Mouse (Mus musculus): ENCODE data around the gene Rps3. TPM values are rescaled to one million over a fixed set of nuclear protein-coding genes. Genes with fewer than 3 reads are reported as not detected.

The Rps3 gene
- polyA plus RNA-seq, 1 experiment from 2014 or later = 733 TPM

- H3K36me3 ChIP-seq (ENCODE audit: control insufficient read depth, insufficient read depth, low read length) = no peaks in the 10 kb centered on the region
- no peak overlapping the region for H3K27ac ChIP-seq (replicated peaks)
- H3K4me2 ChIP-seq (replicated peaks; ENCODE audit: low read depth) = no peak overlapping the region
- 0 out of 2 replicates have a peak, but pooled peaks cover 3% of the 10 kb centered on the region for H3K9me3 ChIP-seq (ENCODE audit: control insufficient read depth, low read length)
- H3K9ac ChIP-seq (ENCODE audit: low read length) = no peak overlapping the region
- no peaks in the 10 kb centered on the region for H3K4me1 ChIP-seq (replicated peaks; ENCODE audit: control insufficient read depth, insufficient read depth)
- DNase-seq (ENCODE audit: low spot score) = no peak
- no peak for TF ChIP-seq EP300 (optimal IDR thresholded peaks at IDR 0.05)
- no peaks in the 10 kb centered on the region for H3K27me3 ChIP-seq (ENCODE audit: control insufficient read depth, insufficient read depth, low read length)
- no peak overlapping the region for H3K4me3 ChIP-seq (ENCODE audit: low read depth, low read length)
- ATAC-seq (ENCODE audit: low FRiP score, low TSS enrichment) = no peak
Observed at GRCm38 (mm10) chr7:99504556-99504955, 21.0 kb upstream of the Rps3 start.

GRCm38 (mm10) chr7:99501148-99501547 is 17.6 kb upstream of the Rps3 start:
- H3K4me2 ChIP-seq (replicated peaks; ENCODE audit: low read depth) = no peak overlapping the region
- TF ChIP-seq EP300 (optimal IDR thresholded peaks at IDR 0.05) = no peak
- no peak for TF ChIP-seq CTCF (IDR thresholded peaks at IDR 0.05; ENCODE audit: low read depth)
- H3K4me1 ChIP-seq (replicated peaks; ENCODE audit: control insufficient read depth, insufficient read depth) = no peaks in the 10 kb centered on the region
- ATAC-seq (ENCODE audit: low FRiP score, low TSS enrichment) (no peak), DNase-seq (ENCODE audit: low spot score) (no peak)
- no peaks in the 10 kb centered on the region for H3K27me3 ChIP-seq (ENCODE audit: control insufficient read depth, insufficient read depth, low read length)
- 49% methylated on average over 1 of the region's 1 CpGs for WGBS
- H3K36me3 ChIP-seq (ENCODE audit: control insufficient read depth, insufficient read depth, low read length) = no peaks in the 10 kb centered on the region
- no peaks in the 10 kb centered on the region for H3K9me3 ChIP-seq (ENCODE audit: control insufficient read depth, low read length)
- H3K4me3 ChIP-seq (ENCODE audit: low read depth, low read length) = no peak overlapping the region
- no peak overlapping the region for H3K9ac ChIP-seq (ENCODE audit: low read length)
- H3K27ac ChIP-seq (replicated peaks) = no peak overlapping the region

- no peak overlapping the region for H3K9ac ChIP-seq (ENCODE audit: low read length)
- H3K36me3 ChIP-seq (ENCODE audit: control insufficient read depth, insufficient read depth, low read length) = no peaks in the 10 kb centered on the region
- no peak overlapping the region for H3K27ac ChIP-seq (replicated peaks)
- no peaks in the 10 kb centered on the region for H3K27me3 ChIP-seq (ENCODE audit: control insufficient read depth, insufficient read depth, low read length)
- H3K9me3 ChIP-seq (ENCODE audit: control insufficient read depth, low read length) = no peaks in the 10 kb centered on the region
- no peak overlapping the region for H3K4me2 ChIP-seq (replicated peaks; ENCODE audit: low read depth)
- no peak for ATAC-seq (ENCODE audit: low FRiP score, low TSS enrichment)
- no peaks in the 10 kb centered on the region for H3K4me1 ChIP-seq (replicated peaks; ENCODE audit: control insufficient read depth, insufficient read depth)
- WGBS = 30% methylated on average over 5 of the region's 5 CpGs
- no peak for TF ChIP-seq EP300 (optimal IDR thresholded peaks at IDR 0.05)
- no peak for TF ChIP-seq CTCF (IDR thresholded peaks at IDR 0.05; ENCODE audit: low read depth)
- no peak for DNase-seq (ENCODE audit: low spot score)
- H3K4me3 ChIP-seq (ENCODE audit: low read depth, low read length) = no peak overlapping the region
Observed at GRCm38 (mm10) chr7:99500655-99501054, 17.1 kb upstream of the Rps3 start.

GRCm38 (mm10) chr7:99500201-99500600 is 16.7 kb upstream of the Rps3 start:
- DNase-seq (ENCODE audit: low spot score) (peak; percentile 85), ATAC-seq (ENCODE audit: low FRiP score, low TSS enrichment) (peak; percentile 76)
- 8% methylated on average over 8 of the region's 8 CpGs for WGBS
- no peaks in the 10 kb centered on the region for H3K36me3 ChIP-seq (ENCODE audit: control insufficient read depth, insufficient read depth, low read length)
- no peak overlapping the region for H3K27ac ChIP-seq (replicated peaks)
- no peaks in the 10 kb centered on the region for H3K27me3 ChIP-seq (ENCODE audit: control insufficient read depth, insufficient read depth, low read length)
- no peak overlapping the region for H3K4me3 ChIP-seq (ENCODE audit: low read depth, low read length)
- no peak overlapping the region for H3K4me2 ChIP-seq (replicated peaks; ENCODE audit: low read depth)
- TF ChIP-seq CTCF (IDR thresholded peaks at IDR 0.05; ENCODE audit: low read depth) (peak; percentile 99), EP300 (optimal IDR thresholded peaks at IDR 0.05) (no peak)
- H3K9ac ChIP-seq (ENCODE audit: low read length) = no peak overlapping the region
- no peaks in the 10 kb centered on the region for H3K4me1 ChIP-seq (replicated peaks; ENCODE audit: control insufficient read depth, insufficient read depth)
- H3K9me3 ChIP-seq (ENCODE audit: control insufficient read depth, low read length) = no peaks in the 10 kb centered on the region

- H3K27ac ChIP-seq (replicated peaks) = no peak overlapping the region
- H3K4me3 ChIP-seq (ENCODE audit: low read depth, low read length) = no peak overlapping the region
- H3K36me3 ChIP-seq (ENCODE audit: control insufficient read depth, insufficient read depth, low read length) = no peaks in the 10 kb centered on the region
- H3K27me3 ChIP-seq (ENCODE audit: control insufficient read depth, insufficient read depth, low read length) = no peaks in the 10 kb centered on the region
- WGBS = 62% methylated on average over 1 of the region's 1 CpGs
- no peaks in the 10 kb centered on the region for H3K4me1 ChIP-seq (replicated peaks; ENCODE audit: control insufficient read depth, insufficient read depth)
- DNase-seq (ENCODE audit: low spot score) = no peak
- no peak overlapping the region for H3K9ac ChIP-seq (ENCODE audit: low read length)
- no peak for TF ChIP-seq EP300 (optimal IDR thresholded peaks at IDR 0.05)
- TF ChIP-seq CTCF (IDR thresholded peaks at IDR 0.05; ENCODE audit: low read depth) = no peak
- no peak overlapping the region for H3K4me2 ChIP-seq (replicated peaks; ENCODE audit: low read depth)
- H3K9me3 ChIP-seq (ENCODE audit: control insufficient read depth, low read length) = no peaks in the 10 kb centered on the region
- ATAC-seq (ENCODE audit: low FRiP score, low TSS enrichment) = no peak
Observed at GRCm38 (mm10) chr7:99499128-99499527, 15.6 kb upstream of the Rps3 start.

- TF ChIP-seq CTCF (IDR thresholded peaks at IDR 0.05; ENCODE audit: low read depth) (no peak), EP300 (optimal IDR thresholded peaks at IDR 0.05) (no peak)
- H3K27ac ChIP-seq (replicated peaks) = no peak overlapping the region
- no peaks in the 10 kb centered on the region for H3K36me3 ChIP-seq (ENCODE audit: control insufficient read depth, insufficient read depth, low read length)
- H3K4me1 ChIP-seq (replicated peaks; ENCODE audit: control insufficient read depth, insufficient read depth) = no peaks in the 10 kb centered on the region
- no peak overlapping the region for H3K9ac ChIP-seq (ENCODE audit: low read length)
- H3K4me2 ChIP-seq (replicated peaks; ENCODE audit: low read depth) = no peak overlapping the region
- DNase-seq (ENCODE audit: low spot score) = no peak
- H3K27me3 ChIP-seq (ENCODE audit: control insufficient read depth, insufficient read depth, low read length) = no peaks in the 10 kb centered on the region
- no peak overlapping the region for H3K4me3 ChIP-seq (ENCODE audit: low read depth, low read length)
- no peak for ATAC-seq (ENCODE audit: low FRiP score, low TSS enrichment)
- 44% methylated on average over 5 of the region's 5 CpGs for WGBS
- H3K9me3 ChIP-seq (ENCODE audit: control insufficient read depth, low read length) = no peaks in the 10 kb centered on the region
Observed at GRCm38 (mm10) chr7:99489708-99490107, 6.2 kb upstream of the Rps3 start.
